Mouse (Mus musculus) natural killer cell, adult 2 months (primary cell): ENCODE measurements at regions not wholly inside any gene's neighbourhood (a gene's known extent, or its start where the extent isn't known, plus 50 kb on each side); places are given as distances from the start of the nearest gene placed in this dataset.

Source experiments
- DNase-seq, 2 experiments: peaks; one replicate each; pipeline ENCODE4 v3.0.0; 2022; ENCODE audit warnings: low spot score in 2 of 2

DNA sequence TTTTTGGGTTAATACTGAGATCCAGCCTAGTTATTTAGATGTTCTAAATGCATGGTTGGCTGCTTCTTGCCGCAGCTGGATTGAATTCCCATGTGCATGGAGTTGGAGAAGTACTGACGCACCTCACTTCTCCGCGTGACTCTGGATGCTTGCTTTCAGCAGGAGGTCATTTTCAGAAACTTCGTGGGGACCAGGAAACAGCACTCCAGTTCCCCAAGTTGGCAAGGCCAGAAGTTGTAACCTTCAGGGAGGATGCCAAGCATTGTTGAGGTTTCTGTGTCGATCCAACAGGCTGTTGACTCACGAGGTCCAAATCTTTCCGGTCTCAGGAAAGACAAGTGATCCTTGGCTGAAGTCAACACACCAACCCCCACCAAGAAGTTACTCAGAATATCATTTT lies 167.6 kb upstream of the Dpt start:
- no peak for DNase-seq

DNA sequence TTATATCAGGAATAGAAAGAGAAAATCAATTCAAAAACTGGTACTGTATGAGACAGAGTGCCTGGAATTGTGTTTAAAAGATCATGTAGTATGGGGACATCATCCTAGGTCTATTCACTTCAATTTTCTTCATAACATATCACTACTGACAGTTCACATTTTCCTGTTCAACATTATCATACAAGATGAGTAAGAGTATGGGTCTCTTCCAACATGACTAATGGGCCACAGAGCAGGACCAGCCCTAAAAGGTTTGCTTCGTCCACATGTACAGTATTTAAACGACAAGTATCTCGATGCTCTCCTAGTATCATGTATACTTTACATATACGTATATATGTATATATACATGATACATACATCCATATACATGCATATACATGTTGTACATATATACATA lies 164.8 kb upstream of the Atp1b1 start:
- no peak for DNase-seq

DNA sequence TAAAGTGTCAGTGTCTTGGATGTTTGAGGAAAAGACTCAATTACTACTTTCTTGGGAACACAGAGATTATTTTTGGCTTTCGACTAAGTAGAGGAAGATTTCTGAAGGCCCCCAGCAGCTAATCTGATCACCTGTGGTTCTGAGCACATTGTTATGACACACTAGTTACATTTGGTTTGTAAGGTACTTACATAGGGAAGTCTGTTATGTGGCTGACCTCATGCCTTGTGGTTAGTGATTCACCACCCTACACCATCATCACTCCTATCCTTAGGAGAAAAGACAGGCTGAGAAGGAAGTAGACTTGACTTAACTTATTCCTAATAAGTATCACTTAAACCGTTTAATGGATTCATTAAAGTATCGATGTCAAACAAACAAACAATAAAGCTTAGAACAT lies 164.3 kb upstream of the Atp1b1 start:
- no peak for DNase-seq

DNA sequence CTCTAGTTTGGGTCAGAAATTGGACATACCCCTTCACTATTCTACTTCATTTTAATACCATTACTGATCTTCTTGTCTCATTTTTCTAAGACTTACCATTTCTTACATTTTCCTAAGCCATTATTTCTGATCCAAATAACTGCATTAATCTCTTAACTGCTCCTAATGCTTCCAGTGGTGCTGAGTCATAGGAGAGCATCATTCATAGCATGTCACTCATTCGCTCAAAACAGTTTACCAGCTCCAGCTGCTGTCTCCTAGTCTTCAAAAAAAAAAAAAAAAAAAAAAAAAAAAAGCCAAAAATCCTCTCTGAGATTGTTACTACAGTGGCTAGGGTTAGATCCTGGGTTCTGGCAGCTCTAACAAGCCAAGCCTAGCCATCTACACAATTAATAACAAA lies 162.0 kb upstream of the Atp1b1 start:
- DNase-seq: no peak

DNA sequence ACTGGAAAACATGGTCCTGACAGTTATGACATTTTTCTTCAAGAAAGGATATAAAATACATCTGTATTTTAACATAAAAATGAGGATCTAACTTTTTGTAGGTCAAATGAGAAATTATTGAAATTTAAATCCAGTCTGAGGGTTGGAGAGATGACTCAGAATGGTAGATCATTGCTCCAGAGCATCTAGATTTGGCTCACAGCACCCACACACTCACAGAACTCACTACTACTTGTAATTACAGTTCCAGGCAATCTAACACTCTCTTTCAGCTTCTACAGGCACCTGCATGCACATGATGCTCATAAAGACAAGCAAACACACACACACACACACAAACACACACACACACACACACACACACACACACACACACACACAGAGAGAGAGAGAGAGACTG lies 159.7 kb upstream of the Atp1b1 start:
- no peak for DNase-seq

DNA sequence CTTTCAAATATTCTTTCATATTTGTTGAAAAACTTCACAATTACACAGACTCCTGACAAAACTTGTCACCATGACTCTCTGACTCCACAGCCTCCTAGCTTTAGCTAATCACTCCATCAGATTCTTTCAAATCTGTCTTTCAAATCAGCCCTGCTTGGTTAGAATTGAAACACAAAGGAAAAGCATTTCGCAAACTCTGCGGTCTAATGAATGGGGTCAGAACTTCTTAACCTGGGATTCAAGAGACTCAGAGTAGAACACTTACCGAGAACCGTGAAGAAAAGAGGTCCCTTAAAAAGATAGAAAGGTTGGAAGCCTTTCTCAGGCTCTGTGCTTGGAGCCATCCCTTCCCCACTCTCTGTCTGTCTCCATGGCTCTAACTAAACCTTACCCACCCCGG lies 148.9 kb upstream of the Atp1b1 start:
- no peak for DNase-seq

DNA sequence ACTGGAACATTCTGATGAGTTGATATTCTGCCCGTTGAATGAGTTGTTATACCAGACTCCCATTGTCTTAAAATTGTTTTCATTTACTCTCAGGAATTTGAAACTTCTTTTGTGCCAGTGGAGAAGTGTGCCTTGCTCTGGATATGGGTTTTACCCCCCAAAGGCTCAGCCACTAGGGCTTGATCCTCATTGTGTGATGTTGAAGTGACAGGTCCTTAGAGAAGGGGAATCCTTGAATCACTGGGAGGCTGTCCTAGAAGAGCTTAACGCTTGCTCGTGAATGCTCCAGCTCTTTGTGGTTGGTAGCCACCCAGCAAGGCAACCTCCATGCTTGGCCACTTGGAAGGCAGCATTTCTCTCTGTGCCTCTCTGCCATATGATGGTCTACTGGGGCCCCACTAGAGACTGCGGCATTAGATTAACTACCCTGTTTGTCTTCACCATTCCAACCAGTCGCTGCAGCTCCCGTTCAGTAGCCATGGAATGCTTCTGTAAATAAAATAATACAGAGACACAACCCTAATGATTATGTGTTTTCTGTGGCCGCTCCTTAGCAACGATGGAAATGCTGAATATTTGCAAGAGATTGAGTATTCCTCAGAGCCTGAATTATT lies 148.1 kb upstream of the Atp1b1 start:
- DNase-seq: no peak

DNA sequence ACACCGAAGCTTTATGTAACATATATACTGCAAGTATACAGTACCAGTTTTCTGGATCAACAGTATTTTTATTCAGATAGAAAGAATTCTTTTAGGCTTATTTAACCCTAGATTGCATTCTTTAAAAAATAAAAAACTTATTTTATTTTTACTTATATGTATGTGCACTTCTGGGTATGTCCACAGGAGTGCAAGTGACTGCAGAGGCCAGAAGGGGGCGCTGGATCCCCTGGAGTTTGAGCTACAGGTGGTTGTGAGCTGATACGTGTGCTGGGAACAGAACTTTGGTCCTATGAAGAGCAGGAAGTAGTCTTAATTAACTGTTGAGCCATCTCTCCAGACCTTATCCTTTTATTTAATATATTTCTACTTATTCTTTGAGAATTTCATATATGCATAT lies 145.3 kb upstream of the Atp1b1 start:
- no peak for DNase-seq

DNA sequence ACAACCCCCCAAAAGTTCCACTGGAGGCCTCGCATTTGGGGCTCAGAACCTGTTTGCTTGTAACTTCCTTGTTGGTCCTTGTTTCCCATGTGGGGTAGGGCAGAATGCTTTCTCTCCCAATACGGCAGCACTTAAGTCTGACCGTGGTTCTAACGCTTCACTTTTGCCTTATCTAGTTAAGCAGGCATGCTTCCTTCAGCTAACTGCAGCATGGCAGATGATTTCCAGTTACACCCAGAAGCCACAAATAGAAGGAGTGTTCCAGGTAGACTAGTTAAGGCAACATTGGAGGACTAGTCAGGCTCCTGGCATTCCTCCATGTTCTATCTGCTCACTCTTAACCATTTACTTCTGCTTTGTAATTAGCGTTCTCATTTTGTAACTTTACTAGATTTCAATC lies 144.4 kb upstream of the Atp1b1 start:
- DNase-seq: no peak

DNA sequence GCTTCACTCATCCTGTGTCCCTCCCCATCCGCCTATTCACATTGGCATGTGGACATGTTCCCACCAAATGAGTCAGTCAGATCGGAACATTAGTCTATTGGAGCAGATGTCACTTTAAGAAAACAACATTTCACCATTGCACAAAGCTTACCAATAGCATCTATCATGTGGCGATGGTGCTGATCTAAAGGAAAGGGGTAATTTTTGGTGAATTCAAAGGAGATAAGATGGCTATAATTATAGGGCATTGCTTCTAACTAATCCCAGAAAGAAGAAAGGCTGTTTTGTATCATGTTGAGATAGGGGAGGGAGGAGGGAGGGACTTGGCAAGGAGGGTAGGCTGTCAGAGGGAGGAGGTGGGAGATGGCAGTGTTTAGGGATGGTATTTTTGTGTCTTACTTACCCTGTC lies 132.1 kb upstream of the Atp1b1 start:
- DNase-seq: no peak

DNA sequence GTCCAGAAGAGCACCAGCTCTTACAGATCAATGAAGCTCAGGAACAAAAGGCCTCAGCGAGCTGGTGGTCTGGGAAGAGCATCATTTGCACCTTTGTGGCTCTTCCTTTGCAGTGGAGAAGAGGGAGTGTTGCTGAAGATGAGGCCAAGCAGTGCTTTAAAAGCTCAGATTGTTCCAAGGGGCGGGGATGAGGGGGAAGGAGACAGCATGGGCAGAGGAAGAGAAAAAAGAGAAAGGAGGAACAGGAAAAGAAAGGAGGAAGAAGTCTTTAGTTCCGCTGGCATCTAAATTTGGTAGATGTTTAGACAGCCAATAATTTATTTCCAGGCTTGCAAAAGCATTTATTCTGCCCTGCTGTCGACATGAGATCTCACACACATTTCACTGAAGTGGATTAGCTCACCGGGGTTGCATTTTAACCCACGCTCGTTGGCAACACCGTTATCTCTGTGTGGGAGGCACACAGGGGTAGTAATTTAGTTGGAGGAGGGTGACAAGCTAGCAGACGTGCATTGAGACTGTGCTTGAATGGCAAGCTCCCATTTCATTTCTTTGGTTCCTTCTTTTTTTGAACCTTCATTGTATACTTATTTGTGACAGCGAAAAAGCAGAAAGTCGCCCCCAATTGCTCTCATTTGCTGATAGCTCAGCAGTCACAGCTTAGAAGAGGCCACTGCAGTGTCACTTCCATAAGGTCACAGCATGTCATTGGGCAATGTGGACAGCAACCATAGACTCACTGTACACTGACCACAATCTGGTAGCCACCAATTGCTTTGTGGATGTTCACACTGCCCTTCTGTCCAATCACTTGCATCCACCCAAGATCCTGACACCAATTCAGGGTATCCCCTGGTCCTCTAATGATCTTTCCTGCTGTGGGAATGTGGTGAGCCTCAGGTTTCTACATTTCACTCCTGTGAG lies 128.2 kb upstream of the Atp1b1 start:
- no peak for DNase-seq

DNA sequence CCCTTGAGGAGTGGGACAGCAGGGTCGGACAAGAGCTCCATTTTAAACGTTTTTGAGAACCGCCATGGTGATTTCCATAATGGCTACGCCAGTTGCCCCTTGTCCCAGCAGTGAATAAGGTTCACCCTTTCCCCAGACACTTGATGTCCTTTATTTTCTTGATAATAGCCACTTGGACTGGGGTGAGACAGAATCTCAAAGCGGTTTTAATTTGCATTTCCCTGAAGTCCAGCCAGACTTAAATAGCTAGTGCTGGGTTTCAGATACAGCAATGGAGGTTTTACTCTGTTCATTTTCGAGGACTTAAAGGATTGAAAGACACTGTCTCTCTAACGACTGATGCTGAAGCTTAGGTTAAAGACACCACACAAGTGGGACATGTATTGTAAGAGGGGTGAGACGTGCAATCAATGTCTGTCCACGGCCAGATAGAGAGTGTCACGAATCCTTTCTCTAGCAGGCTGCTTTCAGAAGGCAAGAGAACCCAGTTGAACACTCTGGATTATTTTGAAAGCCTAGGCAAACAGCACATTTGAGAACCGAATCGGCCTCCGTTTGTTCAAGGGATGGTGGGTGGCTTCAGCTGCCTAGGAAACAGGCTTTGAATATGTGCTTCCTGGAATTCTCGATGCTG lies 118.8 kb upstream of the Atp1b1 start:
- no peak for DNase-seq

DNA sequence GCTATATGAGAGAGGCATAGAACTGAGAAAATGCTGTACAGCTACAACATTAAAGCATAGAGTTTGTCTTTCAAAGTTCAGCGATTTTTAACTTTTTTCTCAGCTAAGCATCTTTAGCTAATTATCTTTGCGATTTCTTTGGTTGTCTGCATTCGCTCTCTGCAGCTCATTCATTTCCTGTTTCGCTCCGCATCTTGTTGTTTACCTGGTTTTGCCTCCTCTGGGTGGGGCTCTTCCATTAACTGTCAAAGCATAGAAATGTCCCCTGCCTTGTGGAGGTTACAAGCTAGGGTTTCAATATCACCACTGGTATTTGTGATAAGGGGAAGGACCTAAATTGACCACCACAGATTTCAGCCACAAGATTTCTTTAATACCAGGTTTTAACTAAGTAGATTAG lies 115.5 kb upstream of the Atp1b1 start:
- DNase-seq: no peak

DNA sequence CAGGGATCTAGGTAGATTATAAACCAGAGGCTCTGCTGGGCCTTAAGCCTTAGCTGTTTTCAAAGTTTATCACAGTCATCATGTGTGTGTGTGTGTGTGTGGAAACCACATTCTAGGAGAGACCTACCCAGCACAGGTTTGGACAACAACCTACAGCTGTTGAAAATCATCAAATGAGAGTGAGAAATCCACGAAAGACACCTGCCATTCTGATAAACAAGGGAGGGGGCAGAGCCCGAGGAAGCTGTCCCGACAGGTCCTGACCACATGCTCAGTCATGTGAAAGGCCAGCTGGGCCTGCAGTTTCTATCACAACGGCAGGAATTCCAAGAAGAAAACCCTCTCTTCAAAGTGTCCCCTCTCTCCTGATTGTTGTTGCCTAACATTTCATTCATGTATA lies 114.0 kb upstream of the Atp1b1 start:
- no peak for DNase-seq

DNA sequence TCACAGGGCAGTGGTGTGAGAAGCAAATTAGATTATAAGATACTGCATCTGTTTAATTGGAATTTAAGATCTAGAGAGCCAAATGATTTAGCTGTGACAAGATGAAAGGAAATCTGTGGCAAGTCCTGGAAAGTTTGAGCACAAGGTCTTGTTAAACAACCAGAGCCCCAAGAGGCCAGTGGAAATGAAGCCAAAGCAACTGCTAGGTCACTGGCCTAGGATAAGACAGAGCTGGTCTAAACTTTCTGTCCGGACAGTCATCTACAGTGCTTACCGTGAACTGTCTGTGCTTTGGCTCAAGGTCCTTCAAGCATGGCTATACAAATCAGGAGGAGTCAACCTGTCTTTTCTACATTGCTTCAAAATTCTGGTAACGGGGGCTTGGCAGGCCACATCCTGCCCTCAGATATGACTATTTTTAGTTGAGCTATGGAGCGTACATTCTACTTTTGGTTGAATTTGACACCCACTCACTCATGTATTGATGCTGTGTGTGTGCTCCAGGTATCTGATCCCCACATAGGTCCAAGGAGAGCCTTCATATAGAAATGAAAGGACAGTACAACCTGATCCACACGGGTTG lies 113.4 kb upstream of the Atp1b1 start:
- DNase-seq: no peak

DNA sequence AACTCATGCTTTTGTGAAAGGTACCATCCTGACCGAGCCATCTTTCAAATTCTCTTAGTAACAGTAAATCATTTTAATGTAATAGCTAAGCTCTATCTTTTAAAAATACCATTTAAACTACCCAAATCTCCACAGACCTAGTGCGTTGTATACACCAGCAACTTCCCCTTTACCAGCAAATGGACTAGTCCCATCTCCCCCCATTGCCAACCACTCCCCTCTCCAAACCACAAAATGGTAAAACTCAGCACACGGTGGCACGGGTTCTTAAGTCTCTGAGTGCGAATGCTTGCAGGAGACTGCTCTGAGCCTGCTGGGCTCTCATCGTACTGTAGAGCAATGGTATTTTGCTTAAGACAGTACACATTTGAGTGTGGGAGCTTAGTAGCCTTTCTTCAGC lies 106.7 kb upstream of the Atp1b1 start:
- DNase-seq: no peak

DNA sequence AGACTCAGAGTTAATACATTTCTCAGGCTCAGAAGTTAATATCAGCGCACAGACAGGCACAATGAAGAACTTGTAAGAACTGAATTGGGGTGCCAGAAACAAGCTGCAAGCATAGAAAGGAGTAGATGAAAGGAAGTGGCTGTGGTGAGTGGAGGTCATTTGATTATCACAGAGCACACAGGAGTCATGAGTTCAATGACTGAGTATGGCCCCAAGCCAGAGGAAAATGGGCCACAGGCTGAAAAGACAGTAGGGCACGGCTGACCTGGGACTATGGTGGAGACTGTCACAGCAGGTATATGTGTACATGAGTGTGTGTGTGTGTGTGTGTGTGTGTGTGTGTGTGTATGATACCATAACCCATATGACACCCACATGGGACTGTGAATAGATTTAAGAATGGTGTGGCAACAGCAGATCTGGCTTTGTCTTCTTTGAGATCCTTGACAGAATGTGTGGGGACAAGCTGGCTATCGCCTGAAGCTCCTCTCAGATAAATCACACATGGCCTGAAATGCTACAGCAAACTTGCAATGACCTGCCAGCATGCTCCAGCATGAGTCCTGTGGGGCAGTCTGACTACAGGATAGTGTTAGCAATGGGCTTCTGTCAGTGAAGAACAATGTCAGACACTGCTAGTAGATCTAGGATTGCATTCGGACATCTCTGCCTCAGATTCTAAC lies 101.5 kb upstream of the Atp1b1 start:
- DNase-seq: no peak

DNA sequence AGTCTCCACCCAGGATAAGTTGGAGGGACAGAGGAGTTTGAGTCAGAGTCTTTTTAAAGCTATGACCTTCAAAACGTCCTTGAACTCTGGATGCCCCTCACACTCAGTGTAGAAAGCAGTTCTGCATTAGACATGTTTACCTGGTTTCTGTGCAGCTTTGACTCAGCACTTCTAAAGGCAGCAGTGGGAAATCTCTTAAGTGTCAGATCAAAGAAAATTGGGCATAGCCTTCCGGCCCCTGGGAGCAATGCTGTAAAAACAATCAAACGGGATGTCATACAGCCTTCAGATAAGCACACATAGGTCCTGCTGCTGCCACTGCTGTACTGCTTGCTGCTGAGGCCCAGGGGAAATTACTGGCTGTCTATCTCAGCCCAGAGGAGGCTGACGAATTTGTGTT lies 94.5 kb upstream of the Atp1b1 start:
- DNase-seq: no peak

DNA sequence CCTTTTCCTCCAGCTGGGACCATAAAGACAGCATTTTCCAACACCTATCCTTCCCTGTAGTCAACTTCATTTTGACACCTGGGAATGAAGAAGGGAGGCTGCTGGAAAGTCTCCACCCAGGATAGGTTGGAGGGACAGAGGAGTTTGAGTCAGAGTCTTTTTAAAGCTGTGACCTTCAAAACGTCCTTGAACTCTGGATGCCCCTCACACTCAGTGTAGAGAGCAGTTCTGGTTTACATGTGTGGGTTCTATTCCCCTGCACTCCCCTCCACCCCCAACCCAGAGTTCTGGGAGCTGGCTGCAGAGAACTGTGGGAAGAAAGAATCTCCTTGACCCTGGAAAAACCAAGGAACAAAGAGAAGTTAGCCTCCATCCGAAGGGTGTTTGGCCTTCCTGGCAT lies 92.9 kb upstream of the Atp1b1 start:
- no peak for DNase-seq

DNA sequence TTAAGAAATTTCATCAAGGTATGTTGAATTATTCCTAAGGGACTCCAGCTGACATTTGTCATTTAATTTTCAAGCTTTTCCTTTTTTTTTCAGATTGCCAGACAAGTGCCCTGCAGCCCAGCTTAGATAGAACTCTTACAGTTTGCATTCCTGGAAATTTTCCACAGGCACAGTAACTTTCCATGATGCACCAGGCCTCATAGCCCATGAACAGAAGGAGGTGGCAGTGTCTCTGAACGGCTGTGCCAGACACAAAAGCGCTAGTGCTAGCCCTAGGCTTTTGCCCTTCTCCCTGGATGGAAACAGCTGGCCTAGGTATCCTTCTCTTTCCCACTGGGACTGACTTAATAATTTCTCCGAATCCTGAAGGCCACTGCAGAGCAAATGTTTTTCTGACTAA lies 92.4 kb upstream of the Atp1b1 start:
- no peak for DNase-seq

DNA sequence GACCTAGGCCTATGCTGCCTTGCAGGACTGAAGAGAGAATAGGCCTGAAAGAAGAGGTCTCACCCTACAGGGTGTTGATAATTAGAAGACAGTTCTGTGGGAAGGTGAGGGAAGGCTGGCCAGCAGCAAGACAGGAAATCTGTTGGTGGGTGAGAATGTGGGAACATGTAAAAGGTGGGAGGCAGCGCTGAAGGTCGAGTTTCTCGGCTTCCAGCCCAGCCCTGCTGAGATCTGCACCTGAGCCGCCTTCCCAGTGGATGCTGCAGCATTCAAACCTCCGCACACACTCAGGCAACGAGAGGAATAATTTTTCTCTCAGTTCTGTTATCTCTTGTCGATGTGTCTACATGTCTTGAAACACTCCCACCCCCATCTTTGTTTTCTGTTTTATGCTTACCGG lies 89.9 kb upstream of the Atp1b1 start:
- DNase-seq: no peak

DNA sequence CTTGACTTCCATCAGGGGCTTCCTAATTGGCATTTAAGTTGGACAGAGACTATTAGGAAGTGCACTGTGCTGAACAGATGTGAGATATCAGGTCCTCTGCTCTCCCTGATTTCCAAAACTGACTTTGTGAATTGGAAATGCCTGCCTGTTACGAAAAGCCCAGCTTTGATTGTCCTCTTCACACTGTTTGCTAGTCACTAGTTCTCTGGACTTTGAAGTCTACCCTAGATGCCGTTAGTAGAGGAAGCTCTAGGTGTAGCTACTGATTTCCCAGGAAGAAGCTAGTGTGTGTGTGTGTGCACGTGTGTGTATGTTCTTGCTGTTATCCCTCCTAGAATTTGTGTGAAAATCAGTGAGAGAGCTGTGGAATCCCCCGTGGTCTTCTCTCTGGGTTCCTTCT lies 87.7 kb upstream of the Atp1b1 start:
- no peak for DNase-seq
